Mouse (Mus musculus): ENCODE measurements around the gene Nt5dc3. TPM values are rescaled to one million over a fixed set of nuclear protein-coding genes. Genes with fewer than 3 reads are reported as not detected.
A peak's percentile ranks its signal among the peaks of the same experiment; 100 is the strongest.

Gene Nt5dc3
- polyA plus RNA-seq, 1 experiment, result 2.3 TPM

GRCm38 (mm10) chr10:86772231-86772631 lies 6.6 kb upstream of the Nt5dc3 start:
- 12% methylated on average over 6 of the region's 6 CpGs for WGBS
- no peak for TF ChIP-seq CTCF (IDR thresholded peaks at IDR 0.05; ENCODE audit: control insufficient read depth, insufficient read depth, low read length)
- no peak for TF ChIP-seq POLR2A (IDR thresholded peaks at IDR 0.05; ENCODE audit: borderline replicate concordance, control insufficient read depth, low read depth, low read length)
- H3K27ac ChIP-seq (ENCODE audit: control insufficient read depth, insufficient read depth, low read depth, low read length, poor library complexity), result no peak overlapping the region

GRCm38 (mm10) chr10:86773360-86773759 lies 5.4 kb upstream of the Nt5dc3 start:
- WGBS, result 39% methylated on average over 4 of the region's 4 CpGs
- H3K4me3 ChIP-seq (replicated peaks; ENCODE audit: control insufficient read depth, low read depth, low read length), result no peak overlapping the region

More at GRCm38 (mm10) chr10:86772231-86772631, 6.6 kb upstream of the Nt5dc3 start:
- no peak overlapping the region for H3K4me3 ChIP-seq (replicated peaks; ENCODE audit: control insufficient read depth, low read depth, low read length)
- no peaks in the 10 kb centered on the region; the same call in 1 of the 2 replicates for H3K4me1 ChIP-seq (ENCODE audit: control insufficient read depth, insufficient read depth, low read length)

GRCm38 (mm10) chr10:86776281-86776680 lies 2.5 kb upstream of the Nt5dc3 start:
- 88% methylated on average over 9 of the region's 9 CpGs for WGBS
- no peak overlapping the region for H3K4me3 ChIP-seq (replicated peaks; ENCODE audit: control insufficient read depth, low read depth, low read length)
- peaks cover 3% of the 10 kb centered on the region for H3K4me1 ChIP-seq (ENCODE audit: control insufficient read depth, insufficient read depth, low read length)
- TF ChIP-seq CTCF (IDR thresholded peaks at IDR 0.05; ENCODE audit: control insufficient read depth, insufficient read depth, low read length), result no peak
- no peak for TF ChIP-seq POLR2A (IDR thresholded peaks at IDR 0.05; ENCODE audit: borderline replicate concordance, control insufficient read depth, low read depth, low read length)
- no peak overlapping the region for H3K27ac ChIP-seq (ENCODE audit: control insufficient read depth, insufficient read depth, low read depth, low read length, poor library complexity)

More at GRCm38 (mm10) chr10:86773360-86773759, 5.4 kb upstream of the Nt5dc3 start:
- no peaks in the 10 kb centered on the region; the same call in 1 of the 2 replicates for H3K4me1 ChIP-seq (ENCODE audit: control insufficient read depth, insufficient read depth, low read length)
- no peak for TF ChIP-seq POLR2A (IDR thresholded peaks at IDR 0.05; ENCODE audit: borderline replicate concordance, control insufficient read depth, low read depth, low read length)
- TF ChIP-seq CTCF (IDR thresholded peaks at IDR 0.05; ENCODE audit: control insufficient read depth, insufficient read depth, low read length), result no peak
- H3K27ac ChIP-seq (ENCODE audit: control insufficient read depth, insufficient read depth, low read depth, low read length, poor library complexity), result no peak overlapping the region

GRCm38 (mm10) chr10:86777614-86778319 lies 1.0 kb upstream of the Nt5dc3 start:
- H3K4me3 ChIP-seq (replicated peaks; ENCODE audit: control insufficient read depth, low read depth, low read length), result peak overlapping the region; percentile 96
- peak overlapping the region; percentile 95 for H3K27ac ChIP-seq (ENCODE audit: control insufficient read depth, insufficient read depth, low read depth, low read length, poor library complexity)
- 55% methylated on average over 19 of the region's 19 CpGs for WGBS
- TF ChIP-seq POLR2A (IDR thresholded peaks at IDR 0.05; ENCODE audit: borderline replicate concordance, control insufficient read depth, low read depth, low read length), result no peak
- TF ChIP-seq CTCF (IDR thresholded peaks at IDR 0.05; ENCODE audit: control insufficient read depth, insufficient read depth, low read length), result no peak
- H3K4me1 ChIP-seq (ENCODE audit: control insufficient read depth, insufficient read depth, low read length), result peaks cover 3% of the 10 kb centered on the region

- H3K27ac ChIP-seq (ENCODE audit: control insufficient read depth, insufficient read depth, low read depth, low read length, poor library complexity), result peak overlapping the region; percentile 63; the same call in 1 of the 2 replicates
- H3K4me1 ChIP-seq (ENCODE audit: control insufficient read depth, insufficient read depth, low read length), result peaks cover 3% of the 10 kb centered on the region
Measured at GRCm38 (mm10) chr10:86779117-86779755, 431 bp downstream of the Nt5dc3 start.

GRCm38 (mm10) chr10:86779816-86780500 lies 1.2 kb downstream of the Nt5dc3 start:
- H3K4me1 ChIP-seq (ENCODE audit: control insufficient read depth, insufficient read depth, low read length), result peaks cover 3% of the 10 kb centered on the region
- peak overlapping the region; percentile 56 for H3K4me3 ChIP-seq (replicated peaks; ENCODE audit: control insufficient read depth, low read depth, low read length)
- WGBS, result 22% methylated on average over 12 of the region's 12 CpGs
- H3K27ac ChIP-seq (ENCODE audit: control insufficient read depth, insufficient read depth, low read depth, low read length, poor library complexity), result no peak overlapping the region
- TF ChIP-seq CTCF (IDR thresholded peaks at IDR 0.05; ENCODE audit: control insufficient read depth, insufficient read depth, low read length) (no peak), POLR2A (IDR thresholded peaks at IDR 0.05; ENCODE audit: borderline replicate concordance, control insufficient read depth, low read depth, low read length) (no peak)

More at GRCm38 (mm10) chr10:86779117-86779755, 431 bp downstream of the Nt5dc3 start:
- peak overlapping the region; percentile 56 for H3K4me3 ChIP-seq (replicated peaks; ENCODE audit: control insufficient read depth, low read depth, low read length)
- TF ChIP-seq CTCF (IDR thresholded peaks at IDR 0.05; ENCODE audit: control insufficient read depth, insufficient read depth, low read length), result no peak
- TF ChIP-seq POLR2A (IDR thresholded peaks at IDR 0.05; ENCODE audit: borderline replicate concordance, control insufficient read depth, low read depth, low read length), result no peak
- WGBS, result under 1% methylated on average over 58 of the region's 58 CpGs

- H3K4me1 ChIP-seq (ENCODE audit: control insufficient read depth, insufficient read depth, low read length), result peaks cover 3% of the 10 kb centered on the region
- TF ChIP-seq POLR2A (IDR thresholded peaks at IDR 0.05; ENCODE audit: borderline replicate concordance, control insufficient read depth, low read depth, low read length), result no peak
- no peak for TF ChIP-seq CTCF (IDR thresholded peaks at IDR 0.05; ENCODE audit: control insufficient read depth, insufficient read depth, low read length)
- no peak overlapping the region for H3K27ac ChIP-seq (ENCODE audit: control insufficient read depth, insufficient read depth, low read depth, low read length, poor library complexity)
- H3K4me3 ChIP-seq (replicated peaks; ENCODE audit: control insufficient read depth, low read depth, low read length), result no peak overlapping the region
- 85% methylated on average over 5 of the region's 5 CpGs for WGBS
Measured at GRCm38 (mm10) chr10:86781641-86782040, 2.8 kb downstream of the Nt5dc3 start.

- TF ChIP-seq POLR2A (IDR thresholded peaks at IDR 0.05; ENCODE audit: borderline replicate concordance, control insufficient read depth, low read depth, low read length), result no peak
- no peak for TF ChIP-seq CTCF (IDR thresholded peaks at IDR 0.05; ENCODE audit: control insufficient read depth, insufficient read depth, low read length)
- Histone ChIP-seq H3K4me3 (replicated peaks; ENCODE audit: control insufficient read depth, low read depth, low read length) (no peak overlapping the region), H3K4me1 (ENCODE audit: control insufficient read depth, insufficient read depth, low read length) (peaks cover 3% of the 10 kb centered on the region), H3K27ac (ENCODE audit: control insufficient read depth, insufficient read depth, low read depth, low read length, poor library complexity) (no peak overlapping the region)
- 82% methylated on average over 5 of the region's 5 CpGs for WGBS
Measured at GRCm38 (mm10) chr10:86782656-86783055, 3.9 kb downstream of the Nt5dc3 start.
